ENCODE assay signal across 9 mouse cellular contexts in the genomic region with DNA sequence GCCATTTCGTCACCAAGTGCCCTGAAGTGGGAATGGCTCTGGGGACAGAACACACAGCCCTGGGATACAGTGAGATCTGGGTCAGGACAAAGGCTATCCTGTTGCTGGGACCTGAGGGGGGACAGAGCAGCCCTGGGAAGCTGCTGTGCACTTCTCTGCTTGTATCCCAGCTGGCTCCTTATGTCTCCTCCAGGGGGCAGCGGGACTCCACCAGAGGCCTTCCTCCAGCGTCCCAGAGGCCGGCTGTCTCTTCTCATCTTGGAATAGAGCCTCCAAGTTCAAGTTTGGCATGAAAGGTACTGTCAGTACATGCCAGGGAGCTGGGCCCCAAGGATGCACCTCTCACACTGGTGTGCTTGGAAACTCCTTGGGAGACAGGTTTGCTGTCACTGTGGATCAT.
A peak's percentile ranks its signal among the peaks of the same experiment; 100 is the strongest.
DNase-seq lines count a peak whose midpoint lies in the region; ATAC-seq and TF ChIP-seq lines count a peak whose summit lies in the region.
"Had no signal": no experiment of that assay in that cellular context is flagged by ENCODE, and none has a peak within 500 bp of the region (broad histone marks: within the 10 kb centered on the region; RNA-seq: fewer than 3 reads in every experiment).

No protein-coding gene starts in this region.

- peaks cover 3% of the 10 kb centered on the region; the same call in 1 of the 2 replicates for H3K4me1 ChIP-seq in heart, embryonic 12.5 days (replicated peaks)
- H3K4me1 ChIP-seq in limb, embryonic 14.5 days (ENCODE audit: control insufficient read depth, insufficient read depth, low read length) = peaks cover 13% of the 10 kb centered on the region
- peaks cover 9% of the 10 kb centered on the region for H3K4me1 ChIP-seq in thymus, adult 2 months (replicated peaks; ENCODE audit: control insufficient read depth, insufficient read depth, low read length)
- H3K4me1 ChIP-seq: lung, embryonic 15.5 days had no signal

- H3K36me3 ChIP-seq in heart, embryonic 12.5 days = no peaks in the 10 kb centered on the region
- no peaks in the 10 kb centered on the region for H3K36me3 ChIP-seq in limb, embryonic 14.5 days (ENCODE audit: control insufficient read depth, insufficient read depth, low read length)
- no peaks in the 10 kb centered on the region for H3K36me3 ChIP-seq in thymus, adult 2 months (ENCODE audit: control insufficient read depth, insufficient read depth, low read length)
- H3K36me3 ChIP-seq: lung, embryonic 15.5 days had no signal

- no peak overlapping the region for H3K4me3 ChIP-seq in heart, embryonic 12.5 days
- H3K4me3 ChIP-seq in limb, embryonic 14.5 days (replicated peaks; ENCODE audit: low read length) = no peak overlapping the region
- no peak overlapping the region for H3K4me3 ChIP-seq in thymus, adult 2 months (ENCODE audit: control insufficient read depth, insufficient read depth, low read length)
- H3K4me3 ChIP-seq: lung, embryonic 15.5 days had no signal

- peak; percentile 74; the same call in 1 of the 2 replicates for TF ChIP-seq CTCF in thymus, adult 2 months (IDR thresholded peaks at IDR 0.05; ENCODE audit: borderline replicate concordance, control insufficient read depth, extremely low read depth, insufficient read depth, low read length, poor library complexity)

- ATAC-seq in heart, embryonic 12.5 days (ENCODE audit: insufficient number of reproducible peaks, low FRiP score) = no peak
- ATAC-seq in limb, embryonic 14.5 days (ENCODE audit: low FRiP score, low read depth) = no peak

- H3K9ac ChIP-seq in heart, embryonic 12.5 days = no peak overlapping the region
- no peak overlapping the region for H3K9ac ChIP-seq in limb, embryonic 14.5 days (ENCODE audit: low read depth, low read length, severe bottlenecking)
- H3K9ac ChIP-seq: lung, embryonic 15.5 days had no signal

- no peak overlapping the region for H3K4me2 ChIP-seq in heart, embryonic 12.5 days
- H3K4me2 ChIP-seq in limb, embryonic 14.5 days (replicated peaks; ENCODE audit: low read depth, low read length, severe bottlenecking) = no peak overlapping the region
- H3K4me2 ChIP-seq: lung, embryonic 15.5 days had no signal

- no peak overlapping the region for H3K27ac ChIP-seq in heart, embryonic 12.5 days (ENCODE audit: poor library complexity, severe bottlenecking)
- H3K27ac ChIP-seq in limb, embryonic 14.5 days (replicated peaks; ENCODE audit: low read depth, low read length) = no peak overlapping the region
- no peak overlapping the region for H3K27ac ChIP-seq in thymus, adult 2 months (ENCODE audit: control insufficient read depth, insufficient read depth, low read length)
- H3K27ac ChIP-seq: lung, embryonic 15.5 days had no signal

- no peak for TF ChIP-seq POLR2A in limb, embryonic 14.5 days (IDR thresholded peaks at IDR 0.05; ENCODE audit: borderline replicate concordance, extremely low read depth, insufficient read depth, insufficient read length)
- no peak for TF ChIP-seq POLR2A in thymus, adult 2 months (IDR thresholded peaks at IDR 0.05; ENCODE audit: control insufficient read depth, extremely low read depth, insufficient read depth, low read length, poor library complexity)

- 16% methylated on average over 4 of the region's 4 CpGs for WGBS in heart, embryonic 12.5 days
- WGBS in limb, embryonic 14.5 days = 13% methylated on average over 4 of the region's 4 CpGs
- 26% methylated on average over 4 of the region's 4 CpGs for WGBS in thymus, adult 2 months

- H3K9me3 ChIP-seq in heart, embryonic 12.5 days (replicated peaks) = no peaks in the 10 kb centered on the region
- no peaks in the 10 kb centered on the region for H3K9me3 ChIP-seq in limb, embryonic 14.5 days (ENCODE audit: control insufficient read depth, low read length)
- H3K9me3 ChIP-seq: lung, embryonic 15.5 days had no signal

- H3K27me3 ChIP-seq in heart, embryonic 12.5 days (replicated peaks) = peaks cover 75% of the 10 kb centered on the region
- H3K27me3 ChIP-seq in limb, embryonic 14.5 days (ENCODE audit: control insufficient read depth, insufficient read depth, low read length) = no peaks in the 10 kb centered on the region
- H3K27me3 ChIP-seq in thymus, adult 2 months (ENCODE audit: control insufficient read depth, insufficient read depth, low read length) = no peaks in the 10 kb centered on the region

- intact Hi-C loops in gastrocnemius, postnatal 14 days (cut with DNase I; ENCODE audit: low total_unique reads) = no loop called here

- DNase-seq in heart, adult 18-20 months = peak; percentile 83 to 88
- peak; percentile 61 to 64 for DNase-seq in cerebellum, postnatal 36 days
- DNase-seq in gastrocnemius, postnatal 14 days = peak; percentile 80
- DNase-seq in kidney, adult 9 months = peak; percentile 77
- DNase-seq in limb, embryonic 14.5 days (ENCODE audit: low spot score) = peak; percentile 62
- peak; percentile 60 for DNase-seq in ovary, postnatal 14 days (ENCODE audit: low spot score)
- peak; percentile 72 for DNase-seq in thymus, adult 2 months
